Mouse (Mus musculus) midbrain, embryonic 13.5 days (tissue): ENCODE results near the gene Stt3b. TPM values are rescaled to one million over a fixed set of nuclear protein-coding genes. Genes with fewer than 3 reads are reported as not detected.
A peak's percentile ranks its signal among the peaks of the same experiment; 100 is the strongest.

Experiments
- ATAC-seq: fragments of 200-750 bp; cut with Nextera tagmentation; 2 replicates; pipeline ENCODE4 v1.8.0; 2017; ENCODE audit warnings: mild to moderate bottlenecking, moderate TSS enrichment, moderate library complexity
- H3K27ac ChIP-seq: fragments of 300-500 bp; sonication (generic); 2 replicates; pipeline ENCODE4 v1.5.1; 2015; ENCODE audit warnings: inconsistent platforms, mild to moderate bottlenecking, moderate library complexity
- H3K27me3 ChIP-seq: fragments of 300-500 bp; sonication (generic); 2 replicates; pipeline ENCODE4 v1.6.1; 2015; ENCODE audit warnings: mild to moderate bottlenecking, inconsistent platforms
- H3K36me3 ChIP-seq: fragments of 300-500 bp; sonication (generic); 2 replicates; pipeline ENCODE4 v1.6.1; 2015; ENCODE audit warnings: mild to moderate bottlenecking, inconsistent platforms
- H3K4me1 ChIP-seq: fragments of 300-500 bp; sonication (generic); replicated peaks from 2 replicates; pipeline ENCODE4 v1.6.1; 2015; ENCODE audit warnings: inconsistent platforms
- H3K4me2 ChIP-seq: fragments of 300-500 bp; sonication (generic); replicated peaks from 2 replicates; pipeline ENCODE4 v1.6.1; 2015; ENCODE audit warnings: moderate library complexity, mild to moderate bottlenecking, inconsistent platforms
- H3K4me3 ChIP-seq: fragments of 300-500 bp; sonication (generic); replicated peaks from 2 replicates; pipeline ENCODE4 v1.5.1; 2015; ENCODE audit warnings: mild to moderate bottlenecking, inconsistent platforms
- H3K9ac ChIP-seq: fragments of 300-500 bp; sonication (generic); replicated peaks from 2 replicates; pipeline ENCODE4 v1.6.1; 2015; ENCODE audit warnings: mild to moderate bottlenecking, inconsistent platforms
- H3K9me3 ChIP-seq: fragments of 300-500 bp; sonication (generic); 2 replicates; pipeline ENCODE4 v1.6.1; 2016; ENCODE audit warnings: mild to moderate bottlenecking, inconsistent platforms
- WGBS: fragments of 180-500 bp; shearing (Covaris S2); methylation state at CpG from one replicate; pipeline ENCODE4 v1.1.7; 2015; 5-methylcytosine and 5-hydroxymethylcytosine counted together
- polyA plus RNA-seq: library from polyadenylated mRNA; unstranded; fragments of >200 nt; fragmentation: Nextera tagmentation; extraction: Ambion mirVana; gene quantifications from 2 replicates; pipeline ENCODE4 v1.2.1, GENCODE M21; 2015

The Stt3b gene
- 68.3 and 74.2 TPM in 2 replicates for polyA plus RNA-seq

- H3K9me3 ChIP-seq = no peaks in the 10 kb centered on the region
- peak within 1 kb of the TSS; percentile 63 for H3K4me2 ChIP-seq
- H3K9ac ChIP-seq = peak within 1 kb of the TSS; percentile 97
- peaks cover 29% of the 10 kb centered on the region for H3K4me1 ChIP-seq
- no peaks in the 10 kb centered on the region for H3K36me3 ChIP-seq
- peak within 1 kb of the TSS; percentile 99 for H3K27ac ChIP-seq
- ATAC-seq = peak; percentile 95
- under 1% methylated on average over 72 of the region's 91 CpGs for WGBS
- H3K27me3 ChIP-seq = peaks cover 3% of the 10 kb centered on the region; the same call in 1 of the 2 replicates
- peak within 1 kb of the TSS; percentile 82 for H3K4me3 ChIP-seq
Measured at GRCm38 (mm10) chr9:115310346-115311222, at the start of gene Stt3b. Stt3b (minus strand) TSS chr9:115310421.

GRCm38 (mm10) chr9:115358421-115358820 is 48.2 kb upstream of the Stt3b start:
- ATAC-seq = no peak
- WGBS = 95% methylated on average over 2 of the region's 2 CpGs

GRCm38 (mm10) chr9:115357996-115358395 is 47.8 kb upstream of the Stt3b start:
- Histone ChIP-seq H3K4me2 (no peak overlapping the region), H3K9me3 (no peaks in the 10 kb centered on the region)
- no peak for ATAC-seq

More at GRCm38 (mm10) chr9:115358421-115358820, 48.2 kb upstream of the Stt3b start:
- H3K27ac ChIP-seq = no peak overlapping the region
- H3K4me3 ChIP-seq = no peak overlapping the region
- no peak overlapping the region for H3K4me2 ChIP-seq
- no peaks in the 10 kb centered on the region for H3K9me3 ChIP-seq
- no peaks in the 10 kb centered on the region for H3K4me1 ChIP-seq
- H3K36me3 ChIP-seq = no peaks in the 10 kb centered on the region
- H3K27me3 ChIP-seq = no peaks in the 10 kb centered on the region
- H3K9ac ChIP-seq = no peak overlapping the region

GRCm38 (mm10) chr9:115356731-115357458 is 46.7 kb upstream of the Stt3b start:
- Histone ChIP-seq H3K4me2 (no peak overlapping the region), H3K4me3 (no peak overlapping the region), H3K9me3 (no peaks in the 10 kb centered on the region), H3K4me1 (no peaks in the 10 kb centered on the region), H3K36me3 (no peaks in the 10 kb centered on the region), H3K27ac (no peak overlapping the region), H3K27me3 (no peaks in the 10 kb centered on the region), H3K9ac (no peak overlapping the region)
- 42% methylated on average over 19 of the region's 19 CpGs for WGBS
- ATAC-seq = no peak

More at GRCm38 (mm10) chr9:115357996-115358395, 47.8 kb upstream of the Stt3b start:
- H3K4me1 ChIP-seq = no peaks in the 10 kb centered on the region
- no peaks in the 10 kb centered on the region for H3K27me3 ChIP-seq
- H3K27ac ChIP-seq = no peak overlapping the region
- no peak overlapping the region for H3K4me3 ChIP-seq
- H3K36me3 ChIP-seq = no peaks in the 10 kb centered on the region
- WGBS = 83% methylated on average over 1 of the region's 1 CpGs
- no peak overlapping the region for H3K9ac ChIP-seq

GRCm38 (mm10) chr9:115355972-115356371 is 45.8 kb upstream of the Stt3b start:
- Histone ChIP-seq H3K4me2 (no peak overlapping the region), H3K36me3 (no peaks in the 10 kb centered on the region), H3K27me3 (no peaks in the 10 kb centered on the region), H3K4me1 (no peaks in the 10 kb centered on the region), H3K9ac (no peak overlapping the region), H3K4me3 (no peak overlapping the region), H3K9me3 (no peaks in the 10 kb centered on the region), H3K27ac (no peak overlapping the region)
- WGBS = 67% methylated on average over 5 of the region's 5 CpGs
- ATAC-seq = no peak

- no peak overlapping the region for H3K9ac ChIP-seq
- no peak overlapping the region for H3K27ac ChIP-seq
- ATAC-seq = no peak
- 82% methylated on average over 4 of the region's 4 CpGs for WGBS
- H3K27me3 ChIP-seq = no peaks in the 10 kb centered on the region
- no peak overlapping the region for H3K4me3 ChIP-seq
- H3K36me3 ChIP-seq = no peaks in the 10 kb centered on the region
- H3K4me2 ChIP-seq = no peak overlapping the region
- H3K9me3 ChIP-seq = no peaks in the 10 kb centered on the region
- H3K4me1 ChIP-seq = 0 out of 2 replicates have a peak, but pooled peaks cover 3% of the 10 kb centered on the region
Measured at GRCm38 (mm10) chr9:115349741-115350512, 39.7 kb upstream of the Stt3b start.

- ATAC-seq = no peak
- Histone ChIP-seq H3K4me3 (no peak overlapping the region), H3K27me3 (no peaks in the 10 kb centered on the region), H3K9ac (no peak overlapping the region), H3K4me2 (no peak overlapping the region), H3K4me1 (0 out of 2 replicates have a peak, but pooled peaks cover 3% of the 10 kb centered on the region), H3K27ac (no peak overlapping the region), H3K36me3 (no peaks in the 10 kb centered on the region), H3K9me3 (no peaks in the 10 kb centered on the region)
- WGBS = 81% methylated on average over 1 of the region's 1 CpGs
Measured at GRCm38 (mm10) chr9:115349106-115349505, 38.9 kb upstream of the Stt3b start.

- H3K9me3 ChIP-seq = no peaks in the 10 kb centered on the region
- H3K4me2 ChIP-seq = no peak overlapping the region
- H3K36me3 ChIP-seq = no peaks in the 10 kb centered on the region
- no peak overlapping the region for H3K9ac ChIP-seq
- no peak for ATAC-seq
- no peak overlapping the region for H3K27ac ChIP-seq
- H3K27me3 ChIP-seq = no peaks in the 10 kb centered on the region
- WGBS = 84% methylated on average over 3 of the region's 3 CpGs
- peaks cover 10% of the 10 kb centered on the region; the same call in 1 of the 2 replicates for H3K4me1 ChIP-seq
- no peak overlapping the region for H3K4me3 ChIP-seq
Measured at GRCm38 (mm10) chr9:115344930-115345329, 34.7 kb upstream of the Stt3b start.

- no peak overlapping the region for H3K27ac ChIP-seq
- no peaks in the 10 kb centered on the region for H3K27me3 ChIP-seq
- H3K4me1 ChIP-seq = peaks cover 15% of the 10 kb centered on the region
- H3K4me2 ChIP-seq = no peak overlapping the region
- no peak overlapping the region for H3K4me3 ChIP-seq
- H3K9me3 ChIP-seq = no peaks in the 10 kb centered on the region
- no peak for ATAC-seq
- H3K9ac ChIP-seq = no peak overlapping the region
- 83% methylated on average over 9 of the region's 9 CpGs for WGBS
- H3K36me3 ChIP-seq = no peaks in the 10 kb centered on the region
Measured at GRCm38 (mm10) chr9:115341576-115341975, 31.4 kb upstream of the Stt3b start.

- Histone ChIP-seq H3K4me3 (no peak overlapping the region), H3K9ac (no peak overlapping the region), H3K27ac (no peak overlapping the region; the same call in 1 of the 2 replicates), H3K4me2 (no peak overlapping the region), H3K36me3 (no peaks in the 10 kb centered on the region), H3K9me3 (no peaks in the 10 kb centered on the region), H3K27me3 (no peaks in the 10 kb centered on the region), H3K4me1 (peaks cover 15% of the 10 kb centered on the region)
- no peak for ATAC-seq
- 49% methylated on average over 12 of the region's 12 CpGs for whole genome bisulfite sequencing
Measured at GRCm38 (mm10) chr9:115340212-115340815, 30.1 kb upstream of the Stt3b start.

GRCm38 (mm10) chr9:115338816-115339215 is 28.6 kb upstream of the Stt3b start:
- no peaks in the 10 kb centered on the region for H3K27me3 ChIP-seq
- 56% methylated on average over 6 of the region's 6 CpGs for WGBS
- H3K4me1 ChIP-seq = peaks cover 15% of the 10 kb centered on the region
- ATAC-seq = peak; percentile 55; the same call in 1 of the 2 replicates
- H3K9ac ChIP-seq = no peak overlapping the region
- H3K27ac ChIP-seq = no peak overlapping the region
- H3K9me3 ChIP-seq = no peaks in the 10 kb centered on the region
- H3K4me3 ChIP-seq = no peak overlapping the region
- no peak overlapping the region for H3K4me2 ChIP-seq
- no peaks in the 10 kb centered on the region for H3K36me3 ChIP-seq
